Mouse (Mus musculus): ENCODE results near the gene Apopt1.
"Not testable (repeated sequence)": the region's sequence is repeated elsewhere in the genome, so short reads cannot be mapped to it uniquely, and the experiment has no call there.

Apopt1 gene

DNA sequence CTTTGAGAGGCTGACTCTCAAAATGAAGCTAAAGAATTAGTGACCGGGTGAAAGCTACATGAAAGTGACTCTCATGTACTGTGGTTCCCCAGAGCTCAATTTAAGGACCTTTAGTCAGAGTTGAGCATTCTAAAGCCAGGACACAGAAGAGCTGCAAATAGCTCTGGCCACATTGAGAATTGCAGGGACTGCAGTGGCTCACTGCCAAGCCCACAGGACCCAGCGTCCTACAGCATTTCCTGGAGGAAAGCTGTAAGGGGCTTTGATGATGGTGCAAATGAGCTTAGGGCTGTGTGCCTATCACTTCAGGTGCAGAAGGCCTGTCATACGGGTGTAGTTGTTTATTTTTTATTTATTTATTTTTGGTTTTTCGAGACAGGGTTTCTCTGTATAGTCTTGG lies 4.9 kb upstream of the Apopt1 start:
- no peak for DNase-seq (ENCODE audit: low spot score in 2 of 2)

DNA sequence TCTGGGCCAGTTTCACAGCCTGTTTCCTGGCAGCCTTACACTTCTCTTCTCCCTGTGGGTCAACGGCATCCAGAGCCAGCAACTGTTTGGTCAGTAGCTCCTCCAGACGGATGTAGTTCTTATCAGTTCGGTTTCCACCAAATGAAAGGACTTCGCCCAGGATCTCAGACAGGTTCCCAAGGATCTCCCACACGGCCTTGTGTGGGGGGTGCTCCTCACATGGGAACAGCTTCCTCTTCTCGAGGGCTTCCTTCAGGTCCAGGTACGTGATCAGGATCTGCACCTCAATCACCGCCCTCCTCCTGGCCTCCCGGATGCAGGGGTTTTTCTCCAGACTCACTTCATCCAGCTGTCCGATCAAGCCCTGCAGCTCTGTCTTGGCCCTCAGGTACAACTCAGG lies 3.0 kb upstream of the Apopt1 start:
- DNase-seq (ENCODE audit: low spot score in 2 of 2), result no peak

DNA sequence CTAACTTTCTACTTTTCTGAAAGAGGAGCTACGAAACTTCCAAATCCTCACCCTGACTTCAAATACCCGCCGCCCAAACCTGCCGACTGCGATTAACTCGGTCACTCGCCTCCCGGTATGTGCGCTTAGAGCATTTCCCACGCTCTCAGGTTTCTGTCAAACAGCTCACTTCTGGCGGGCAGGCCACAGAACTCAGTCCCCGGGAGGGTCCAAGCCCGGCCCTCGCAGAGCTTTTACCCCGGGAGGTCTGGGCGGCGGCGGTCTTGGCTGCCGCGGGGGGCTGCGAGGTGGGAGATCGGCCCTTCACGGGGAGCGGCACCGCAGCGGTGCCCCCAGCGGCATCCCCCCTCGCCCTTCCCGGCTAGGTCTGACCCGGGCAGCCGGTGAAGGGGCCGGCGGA lies 585 bp upstream of the Apopt1 start:
- DNase-seq (ENCODE audit: low spot score in 2 of 2), result no peak

DNA sequence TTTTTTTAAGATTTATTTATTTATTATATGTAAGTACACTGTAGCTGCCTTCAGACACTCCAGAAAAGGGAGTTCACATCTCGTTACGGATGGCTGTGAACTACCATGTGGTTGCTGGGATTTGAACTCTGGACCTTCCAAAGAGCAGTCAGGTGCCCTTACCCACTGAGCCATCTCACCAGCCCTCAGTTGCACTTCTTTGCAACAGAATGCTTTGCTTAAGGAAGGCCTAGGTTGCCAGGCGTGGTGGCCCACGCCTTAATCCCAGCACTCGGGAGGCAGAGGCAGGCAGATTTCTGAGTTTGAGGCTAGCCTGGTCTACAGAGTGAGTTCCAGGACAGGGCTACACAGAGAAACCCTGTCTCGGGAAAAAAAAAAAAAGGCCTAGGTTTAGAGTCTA lies 819 bp downstream of the Apopt1 start:
- DNase-seq (ENCODE audit: low spot score in 2 of 2), result not testable (repeated sequence)

DNA sequence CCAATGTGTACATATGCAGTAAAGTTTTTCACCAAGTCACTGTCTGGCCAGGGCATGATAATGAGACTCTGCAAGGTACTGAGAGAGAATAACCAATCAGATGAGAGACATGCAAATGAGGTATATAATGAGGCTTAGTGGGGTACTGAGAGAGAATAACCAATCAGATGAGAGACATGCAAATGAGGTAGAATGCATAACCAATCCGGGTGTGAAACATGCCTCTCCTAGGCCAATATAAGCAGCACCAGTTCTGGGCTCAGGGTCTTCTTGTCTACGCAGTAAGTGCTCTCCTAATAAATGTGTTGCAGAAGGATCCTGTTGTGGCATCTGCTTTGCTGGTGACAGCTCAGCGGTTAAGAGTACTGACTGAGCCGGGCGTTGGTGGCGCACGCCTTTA lies 3.4 kb downstream of the Apopt1 start:
- DNase-seq (ENCODE audit: low spot score in 2 of 2), result no peak

DNA sequence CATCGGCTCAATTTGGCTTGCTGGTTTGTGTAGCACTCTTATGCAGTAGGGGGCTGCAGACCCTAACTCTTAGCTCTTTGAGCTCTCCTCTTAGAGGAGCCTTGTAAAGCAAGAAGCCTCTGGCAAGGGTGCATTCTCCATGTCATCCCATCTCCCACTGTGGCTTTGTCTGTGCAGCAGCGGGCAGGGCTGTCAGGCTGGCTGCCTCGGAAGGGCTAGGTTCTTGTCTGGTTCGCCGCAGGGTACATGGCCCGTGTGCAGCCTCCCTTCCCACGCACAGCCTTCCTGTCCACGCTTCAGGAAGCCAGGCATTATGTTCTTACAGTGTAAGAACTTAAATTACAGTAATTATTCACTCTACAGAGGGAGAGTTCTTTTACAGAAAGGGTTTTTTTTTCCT lies 5.6 kb downstream of the Apopt1 start:
- DNase-seq (ENCODE audit: low spot score in 2 of 2), result no peak

DNA sequence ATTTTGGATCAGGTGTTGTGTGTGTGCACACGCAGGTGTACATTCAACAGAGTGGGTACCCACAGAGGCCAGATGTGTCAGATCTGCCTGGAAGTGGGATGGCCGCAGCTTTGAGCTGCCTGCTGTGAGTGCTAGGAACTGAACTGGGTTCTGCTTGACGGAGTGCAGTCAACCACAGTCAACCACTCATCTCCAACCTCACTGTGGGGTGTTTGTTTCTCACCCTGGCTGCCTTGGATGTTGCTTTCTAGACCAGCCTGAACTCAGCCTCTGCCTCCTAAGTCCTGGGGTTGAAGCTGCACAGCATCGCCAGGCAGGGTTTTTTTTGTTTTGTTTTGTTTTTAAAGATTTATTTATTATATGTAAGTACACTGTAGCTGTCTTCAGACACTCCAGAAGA lies 7.2 kb downstream of the Apopt1 start:
- no peak for DNase-seq (ENCODE audit: low spot score in 2 of 2)

DNA sequence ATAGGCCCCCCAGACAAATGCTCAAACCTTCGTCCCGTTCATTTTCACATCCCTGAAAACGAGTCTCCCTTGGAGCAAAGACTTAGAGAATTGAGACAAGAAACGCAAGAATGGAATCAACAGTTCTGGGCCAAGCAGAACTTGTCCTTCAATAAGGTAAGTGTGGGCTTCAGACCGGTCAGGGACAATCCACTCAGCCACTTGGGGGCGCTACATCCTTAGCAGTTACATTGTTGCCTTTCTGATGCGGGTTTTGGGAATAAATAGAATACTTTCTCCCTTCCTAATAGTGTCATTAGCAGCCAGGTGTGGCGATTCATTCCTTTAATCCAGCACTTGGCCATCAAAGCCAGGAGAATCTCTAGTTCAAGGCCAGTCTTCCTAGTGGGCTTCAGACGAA lies 9.6 kb downstream of the Apopt1 start:
- DNase-seq (ENCODE audit: low spot score in 2 of 2), result peak in 1 of 2 experiments; percentile 49

DNA sequence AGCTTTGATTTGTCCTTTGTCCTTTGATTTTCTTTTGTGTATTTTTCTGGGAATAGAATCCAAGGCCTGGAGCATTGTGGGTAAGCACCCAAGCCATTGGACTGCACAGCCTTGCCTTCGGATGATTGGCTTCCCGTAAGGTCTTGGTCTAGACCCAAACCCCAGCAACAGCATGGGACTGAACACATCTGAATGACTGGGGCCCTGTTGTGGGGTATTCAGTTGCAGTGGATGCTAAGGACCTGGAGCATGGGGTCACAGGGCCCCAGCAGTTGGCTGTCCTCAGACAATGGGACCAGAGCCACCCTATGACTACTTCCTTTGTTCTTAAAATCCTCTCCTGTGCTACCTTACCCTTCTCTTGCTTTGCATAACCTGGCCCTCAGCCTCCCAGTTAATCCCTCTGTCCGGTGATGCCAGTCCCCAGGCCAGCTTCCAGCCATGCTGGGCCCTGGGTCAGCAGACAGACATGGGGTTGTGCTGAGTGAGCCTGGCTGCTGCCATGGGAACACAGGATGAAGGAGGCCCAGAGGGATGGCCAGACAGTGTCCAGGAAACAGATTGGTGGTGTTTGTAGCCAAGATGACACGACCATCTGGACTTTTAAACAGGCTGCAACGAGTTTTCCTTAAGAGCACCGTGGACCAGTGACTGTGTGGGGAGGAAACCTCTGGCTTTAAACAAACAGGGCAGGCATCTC lies 11.7 kb downstream of the Apopt1 start:
- no peak for DNase-seq (ENCODE audit: low spot score in 2 of 2)

DNA sequence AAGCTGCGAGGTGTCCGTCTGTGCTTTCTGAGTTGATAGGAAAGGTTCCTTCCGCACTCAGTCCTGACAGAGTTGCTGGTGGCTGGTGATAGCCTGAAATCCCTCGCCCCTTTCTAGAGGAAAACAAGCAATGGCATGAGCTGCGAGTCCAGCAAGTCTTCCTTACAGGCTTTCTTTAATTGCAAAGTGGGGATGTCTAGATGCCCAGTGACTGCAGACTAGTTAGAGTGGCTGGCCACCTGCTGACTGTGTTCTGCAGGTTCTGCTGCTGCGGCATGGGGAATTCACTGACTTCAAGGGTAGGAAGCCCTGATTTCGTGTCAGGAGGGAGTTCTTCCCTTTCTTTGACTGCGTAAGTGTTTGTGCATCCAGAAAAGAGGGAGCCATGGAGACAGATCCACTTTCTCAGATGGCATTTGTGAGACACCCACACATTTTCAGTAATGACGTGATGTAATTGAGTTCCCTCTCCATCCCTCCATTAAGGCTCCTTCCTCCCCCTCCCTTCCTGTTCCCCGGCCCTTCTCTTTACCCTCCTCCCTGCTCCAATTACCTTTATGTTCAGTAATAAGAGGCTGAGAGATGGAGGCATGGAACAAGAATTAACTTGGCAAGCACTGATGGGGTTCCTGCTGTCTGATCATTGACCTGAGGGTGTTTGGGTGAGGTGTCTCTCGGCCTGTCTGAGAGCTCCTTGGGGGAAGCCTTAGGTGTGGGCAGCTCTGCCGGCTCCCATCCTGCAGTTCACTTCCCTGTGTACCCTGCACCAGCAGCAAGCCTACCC lies 12.5 kb downstream of the Apopt1 start:
- DNase-seq (ENCODE audit: low spot score in 2 of 2), result no peak

DNA sequence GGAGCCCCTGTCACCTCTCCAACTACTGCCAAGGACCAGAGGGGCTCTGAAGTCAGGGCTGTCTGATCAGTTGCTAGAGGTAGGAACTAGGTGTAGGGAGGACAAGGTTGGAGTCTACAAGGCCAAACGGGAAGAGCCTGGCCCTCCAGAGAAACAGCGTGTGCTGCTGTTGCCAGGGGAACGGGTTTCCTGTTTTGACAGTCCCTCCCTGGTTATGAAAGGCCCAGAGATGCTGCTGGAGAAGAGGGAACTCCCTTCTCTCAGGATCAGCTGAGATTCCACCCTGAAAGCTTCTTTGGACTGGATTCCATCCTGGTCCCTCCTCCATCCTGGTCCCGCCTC lies 13.0 kb downstream of the Apopt1 start:
- no peak for DNase-seq (ENCODE audit: low spot score in 2 of 2)

DNA sequence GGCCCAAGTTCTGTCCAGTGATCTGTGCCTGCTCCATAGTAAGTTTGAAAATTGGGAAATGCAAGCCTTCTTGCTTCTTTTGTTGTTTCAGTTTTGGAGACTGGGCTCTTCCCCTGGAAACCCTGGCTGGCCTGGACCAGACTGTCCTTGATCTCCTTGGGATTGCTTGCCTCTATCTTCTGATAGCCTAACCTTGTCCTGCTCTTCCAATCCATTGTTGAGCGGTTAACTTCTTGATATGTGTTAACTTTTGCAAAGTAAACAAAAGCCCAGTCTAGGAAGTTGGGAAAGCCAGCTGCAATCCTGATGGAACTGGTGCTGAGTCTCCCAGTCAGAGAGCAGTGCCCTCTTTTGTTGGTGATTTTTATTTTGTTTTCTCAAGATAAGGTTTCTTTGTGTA lies 14.9 kb downstream of the Apopt1 start:
- no peak for DNase-seq (ENCODE audit: low spot score in 2 of 2)

DNA sequence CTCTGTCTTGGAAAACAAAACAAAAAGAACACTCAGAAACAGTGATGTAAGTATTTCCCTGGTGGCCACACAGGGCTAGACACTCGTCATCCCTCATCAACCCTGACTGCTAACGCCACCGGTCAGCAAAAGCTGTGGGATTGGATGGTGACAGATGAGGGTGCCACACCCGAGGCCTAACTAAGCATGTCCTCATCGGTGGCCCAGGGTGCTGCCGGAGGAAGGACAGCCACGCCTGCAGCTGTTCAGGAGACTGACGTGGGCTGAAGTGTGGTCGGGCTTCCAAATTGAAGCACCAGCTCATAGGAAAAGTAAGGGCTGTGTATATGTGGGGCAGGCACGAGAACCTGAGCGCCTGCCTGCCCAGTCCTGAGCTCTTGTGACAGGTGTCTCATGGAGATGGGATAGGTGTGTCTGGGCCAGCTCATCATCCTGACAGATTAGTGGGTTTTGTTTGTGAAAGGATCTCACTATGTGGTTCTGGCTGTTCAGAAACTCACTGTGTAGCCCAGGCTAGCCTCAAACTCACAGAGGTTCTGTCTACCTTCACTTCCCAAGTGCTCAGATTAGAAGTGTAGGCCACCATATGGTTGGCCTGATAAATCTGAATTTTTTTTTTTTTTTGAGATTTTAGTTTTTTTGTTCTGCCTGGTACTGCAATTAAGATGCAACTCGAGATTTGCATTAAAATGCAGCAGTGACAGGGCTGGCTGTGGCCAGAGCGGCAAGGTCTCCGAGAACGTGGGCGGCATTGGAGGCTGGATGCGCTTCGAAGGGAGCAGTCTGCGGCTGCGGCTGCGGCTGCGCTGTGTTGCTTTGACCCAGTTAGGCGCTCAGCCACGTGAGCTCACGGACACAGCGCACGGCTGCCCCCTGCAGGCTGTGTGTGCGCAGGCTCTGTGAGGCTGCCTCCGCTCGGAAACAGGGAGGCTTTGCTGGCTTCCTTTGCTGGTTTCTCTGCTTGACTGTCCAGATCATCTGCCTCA lies 19.1 kb downstream of the Apopt1 start:
- DNase-seq (ENCODE audit: low spot score in 2 of 2), result peak; percentile 62 to 72

DNA sequence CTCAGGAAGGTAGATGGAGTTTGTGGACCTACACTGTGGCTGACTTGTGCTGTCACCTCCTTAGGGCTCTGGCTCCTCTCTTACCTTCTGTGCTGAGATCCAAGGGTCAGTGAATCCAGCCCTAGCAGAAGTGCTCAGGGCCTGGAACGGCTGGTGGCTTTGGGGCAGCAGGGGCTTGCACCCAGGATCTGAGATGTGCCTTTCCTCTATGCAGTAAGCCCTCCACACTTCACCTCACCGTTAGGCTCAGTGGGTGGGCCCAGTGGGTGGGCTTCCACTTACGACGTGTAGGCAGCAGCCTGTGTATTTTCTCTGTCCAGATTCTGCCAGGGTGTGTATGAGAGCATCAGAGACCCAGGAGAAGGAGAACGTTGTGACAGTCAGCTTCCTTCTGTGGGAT lies 19.9 kb downstream of the Apopt1 start:
- DNase-seq (ENCODE audit: low spot score in 2 of 2), result no peak

DNA sequence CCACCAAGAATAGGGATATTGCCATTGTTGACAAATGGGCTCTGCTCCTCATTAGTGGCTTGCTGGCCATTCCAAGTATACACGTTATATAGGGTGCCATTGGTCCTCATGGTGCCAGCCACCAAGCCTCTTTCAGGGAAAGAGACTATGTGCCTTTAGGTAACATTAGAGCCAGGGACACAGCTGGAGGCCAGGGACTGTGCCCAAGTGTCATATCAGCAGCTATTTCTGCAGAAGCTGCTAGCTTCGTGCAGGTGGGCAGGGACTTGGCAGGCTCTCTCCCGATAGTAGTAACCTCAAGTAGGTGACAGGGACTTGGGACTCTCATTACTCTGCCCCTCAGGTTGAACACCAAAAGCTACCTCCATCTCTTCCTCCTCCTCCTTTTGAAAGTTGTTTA lies 21.9 kb downstream of the Apopt1 start:
- DNase-seq (ENCODE audit: low spot score in 2 of 2), result no peak

DNA sequence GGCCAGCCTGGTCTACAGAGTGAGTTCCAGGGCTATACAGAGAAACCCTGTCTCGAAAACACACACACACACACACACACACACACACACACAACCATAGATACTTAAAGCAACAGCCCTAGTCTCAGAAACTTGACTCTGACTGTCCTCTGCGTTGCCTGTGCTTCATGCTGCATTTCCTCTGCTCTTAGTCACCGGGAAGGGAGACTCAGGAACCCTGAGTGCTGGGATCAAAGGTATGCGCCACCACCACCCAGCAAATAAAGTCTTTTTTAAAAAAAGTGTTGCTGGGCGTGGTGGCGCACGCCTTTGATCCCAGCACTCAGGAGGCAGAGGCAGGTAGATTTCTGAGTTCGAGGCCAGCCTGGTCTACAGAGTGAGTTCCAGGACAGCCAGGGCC lies 23.6 kb downstream of the Apopt1 start:
- not testable (repeated sequence) for DNase-seq (ENCODE audit: low spot score in 2 of 2)

DNA sequence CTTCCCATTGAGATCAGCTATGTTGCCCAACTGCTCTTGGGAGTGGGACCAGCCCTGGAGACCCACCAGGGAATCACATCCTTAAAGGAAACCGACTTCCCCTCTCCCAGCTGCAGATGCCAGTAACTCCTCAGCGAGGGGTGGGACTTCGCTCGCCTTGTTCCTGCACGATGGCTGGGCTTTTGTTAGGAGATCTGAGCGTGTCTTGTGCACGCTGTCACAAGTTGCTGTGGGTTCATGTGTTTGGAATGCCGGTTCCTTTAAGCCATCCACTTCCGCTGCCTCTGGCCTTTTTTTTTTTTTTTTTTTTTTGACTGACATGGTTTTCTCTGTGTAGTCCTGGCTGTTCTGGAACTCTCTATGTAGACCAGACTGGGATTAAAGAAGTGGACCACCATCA lies 24.3 kb downstream of the Apopt1 start:
- DNase-seq (ENCODE audit: low spot score in 2 of 2), result no peak

DNA sequence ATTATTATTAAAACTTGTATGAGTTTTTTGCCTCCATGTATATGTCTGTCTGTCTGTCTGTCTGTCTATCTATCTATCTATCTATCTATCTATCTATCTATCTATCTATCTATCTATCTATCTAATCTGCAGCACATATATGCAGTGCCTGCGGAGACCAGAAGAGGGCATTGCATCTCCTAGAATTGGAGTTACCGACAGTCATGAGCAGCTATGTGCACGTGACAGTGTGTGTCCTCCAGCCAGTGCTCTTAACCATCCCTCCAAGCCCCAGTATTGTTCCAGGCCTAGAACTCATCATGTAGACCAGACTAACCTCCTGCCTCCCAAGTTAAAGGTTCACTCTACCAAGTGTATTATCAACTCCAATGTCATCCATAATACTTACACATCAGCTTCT lies 25.7 kb downstream of the Apopt1 start:
- DNase-seq (ENCODE audit: low spot score in 2 of 2), result peak in 1 of 2 experiments; percentile 55

DNA sequence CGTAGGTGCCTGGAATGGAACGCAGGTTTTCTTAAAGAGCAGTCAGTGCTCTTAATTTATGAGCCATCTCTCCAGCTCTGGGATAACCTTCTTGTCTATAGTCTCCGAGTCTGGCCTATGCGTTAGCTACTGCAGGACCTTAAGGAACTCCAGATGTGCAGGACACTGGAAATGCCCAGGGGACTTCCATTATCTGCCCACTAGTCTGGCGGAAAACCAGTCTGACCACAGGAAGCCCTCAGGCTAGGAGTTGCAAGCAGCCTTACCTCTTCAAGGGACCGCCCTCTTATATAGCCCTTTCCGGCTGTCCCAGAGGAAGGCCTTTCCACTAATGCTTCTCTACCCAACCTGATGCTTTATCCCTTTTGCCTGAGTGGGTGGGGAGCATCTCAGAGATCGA lies 28.3 kb downstream of the Apopt1 start:
- DNase-seq (ENCODE audit: low spot score in 2 of 2), result no peak

DNA sequence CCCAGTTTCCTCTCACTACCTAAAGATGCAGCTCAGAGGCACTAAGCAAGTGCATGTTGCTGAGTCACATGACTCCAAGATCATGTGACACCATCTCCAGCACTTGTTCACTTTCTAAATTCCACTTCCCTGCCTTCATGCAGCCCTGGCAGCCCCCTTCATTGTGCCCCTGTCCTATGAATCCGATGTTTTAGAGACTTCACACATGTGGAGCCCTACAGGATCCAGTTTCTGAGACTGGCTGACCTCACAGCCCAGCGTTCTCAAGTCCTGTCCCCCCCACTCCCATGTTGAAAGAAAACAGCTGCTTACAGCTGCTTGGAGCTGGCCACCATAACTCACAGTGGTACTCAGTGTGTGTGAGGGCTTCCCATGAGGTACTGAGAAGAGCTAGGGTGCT lies 30.4 kb downstream of the Apopt1 start:
- DNase-seq (ENCODE audit: low spot score in 2 of 2), result no peak

DNA sequence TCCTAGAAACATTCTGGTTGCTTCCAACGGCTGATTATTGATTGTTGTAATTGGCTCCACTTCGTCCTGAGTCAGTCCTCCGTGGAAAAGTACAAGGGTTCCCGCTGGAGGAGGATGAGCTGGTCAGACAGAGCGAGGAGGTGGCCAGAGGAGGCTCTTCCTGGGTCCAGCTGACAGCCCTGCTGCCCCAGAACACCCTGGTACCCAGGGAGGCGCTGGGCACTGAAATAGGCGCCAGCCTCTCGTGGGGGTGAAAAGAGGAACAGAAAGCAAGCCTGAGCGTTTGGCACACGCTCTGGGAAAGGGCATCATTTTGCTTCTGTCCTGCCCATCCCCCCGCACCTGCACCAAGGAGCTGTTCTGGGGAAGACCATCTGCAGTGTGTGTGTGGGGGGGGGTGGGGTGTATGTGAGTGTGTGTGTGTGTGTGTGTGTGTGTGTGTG lies 30.9 kb downstream of the Apopt1 start:
- peak; percentile 30 to 37 for DNase-seq (ENCODE audit: low spot score in 2 of 2)

DNA sequence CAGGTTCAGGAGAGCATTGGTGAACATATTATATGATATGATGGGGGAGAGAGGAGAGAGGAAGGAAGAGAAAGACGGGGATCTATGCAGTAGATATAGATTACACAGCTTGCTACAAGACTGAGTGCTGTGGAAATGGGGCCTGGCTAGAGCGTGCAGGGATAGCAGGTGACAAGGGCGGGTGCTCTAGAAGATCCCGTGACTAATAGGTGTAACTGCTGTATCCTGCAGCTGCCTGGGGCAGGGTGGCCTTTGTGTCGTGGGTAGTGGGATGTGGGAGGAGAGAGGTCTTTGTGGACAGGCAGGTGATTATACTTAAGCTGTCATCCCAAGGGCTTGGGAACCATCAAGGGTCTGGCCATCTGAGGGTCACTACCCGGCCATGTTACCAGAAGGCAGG lies 32.2 kb downstream of the Apopt1 start:
- DNase-seq (ENCODE audit: low spot score in 2 of 2), result no peak
